Mouse (Mus musculus) duodenum, adult 2 months (tissue): ENCODE measurements around the gene Fscn1. TPM values are rescaled to one million over a fixed set of nuclear protein-coding genes. Genes with fewer than 3 reads are reported as not detected.

Experiments
- polyA plus RNA-seq: library from polyadenylated mRNA; depleted of rRNA; stranded (reverse); fragments of >200 nt; gene quantifications from 2 replicates; pipeline ENCODE4 v1.2.3, GENCODE M21; 2012; ENCODE audit warnings: low replicate concordance; rRNA removed

Gene Fscn1
- 9.2 and 14.1 TPM in 2 replicates for polyA plus RNA-seq

DNA sequence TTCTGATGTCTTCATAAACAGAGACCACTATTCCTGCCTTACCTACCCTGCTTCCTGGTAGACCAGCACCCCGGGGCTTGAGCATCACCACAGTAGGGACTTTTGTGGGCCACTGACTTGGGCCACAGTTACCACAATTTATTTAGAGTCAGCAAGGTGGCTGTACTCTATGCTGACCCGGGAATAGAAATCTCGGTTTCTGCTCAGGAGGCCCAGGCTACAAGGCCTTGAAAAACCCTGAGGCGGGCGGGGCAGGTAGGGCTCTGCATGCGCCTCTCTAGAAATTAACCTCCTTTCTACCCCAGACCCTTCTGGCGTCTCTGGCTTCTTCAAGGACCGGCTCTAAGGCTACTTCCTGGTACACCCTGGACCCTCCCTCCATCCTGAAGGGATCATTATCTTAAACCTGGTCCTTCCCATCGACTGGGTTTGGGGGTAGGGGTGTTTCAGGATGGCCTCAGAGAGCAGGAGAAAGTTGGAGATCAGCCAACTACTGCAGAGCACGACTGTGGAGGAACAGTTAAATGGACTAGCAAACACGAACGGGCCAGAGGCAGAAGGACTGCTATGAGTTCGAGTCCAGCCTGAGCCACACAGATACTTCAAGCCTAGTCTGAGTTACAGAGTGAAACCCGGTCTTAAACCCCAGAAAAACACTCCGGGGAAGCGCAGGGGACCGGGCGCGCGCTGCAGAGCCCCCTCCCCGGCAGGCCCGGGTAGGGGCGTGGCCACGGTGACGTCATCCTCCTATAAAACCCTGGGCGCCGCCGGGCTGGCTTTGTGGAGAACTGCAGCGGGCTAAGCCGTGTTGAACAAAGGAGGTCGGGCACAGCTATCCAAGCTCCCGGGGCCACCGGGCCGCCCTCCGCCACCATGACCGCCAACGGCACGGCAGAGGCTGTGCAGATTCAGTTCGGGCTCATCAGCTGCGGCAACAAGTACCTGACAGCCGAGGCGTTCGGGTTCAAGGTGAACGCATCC, at the start of gene Fscn1:
Fscn1 (plus strand) TSS at position 768 of the 981 bp plus-strand sequence.

Other genes starting within 250 kb of the Fscn1 start
- gene Tnrc18, start 142.7 kb upstream of the Fscn1 start, polyA plus RNA-seq, result 63.2 and 71.6 TPM in 2 replicates
- gene Fbxl18, start 64.9 kb upstream of the Fscn1 start, polyA plus RNA-seq, result 21.3 and 23.6 TPM in 2 replicates
- gene Actb, start 53.6 kb upstream of the Fscn1 start, polyA plus RNA-seq, result 5,034 and 11,242 TPM in 2 replicates
- gene Rnf216, start 152.7 kb downstream of the Fscn1 start, polyA plus RNA-seq, result 18.3 and 22.1 TPM in 2 replicates
- not detected in 2 replicates for gene Olfr718-ps1, start 187.2 kb downstream of the Fscn1 start, polyA plus RNA-seq
- 0.70 and 1.4 TPM in 2 replicates for gene Rbak, start 220.4 kb downstream of the Fscn1 start, polyA plus RNA-seq
- gene Spdye4b, start 220.7 kb downstream of the Fscn1 start, polyA plus RNA-seq, result not detected in 2 replicates